In the genomic region with DNA sequence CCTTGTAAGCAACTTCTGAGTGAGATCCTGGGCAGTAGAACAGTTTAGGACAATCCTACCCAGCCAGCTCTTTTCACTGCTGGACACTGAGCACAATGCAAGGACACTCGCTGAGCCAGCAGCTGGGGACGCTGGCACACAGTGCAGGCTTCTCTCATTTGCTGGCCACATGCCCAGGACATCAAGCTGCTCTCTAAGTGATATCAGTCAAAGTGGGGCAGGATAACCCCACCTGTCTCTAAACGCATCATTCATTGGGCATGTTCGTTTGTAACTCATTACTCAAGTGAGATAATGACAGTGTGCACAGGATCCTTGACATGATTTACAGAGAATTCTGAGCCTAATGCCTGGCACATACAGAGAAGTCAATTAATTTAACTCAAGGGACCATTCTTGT, we compare ENCODE assay signal across 7 mouse cellular contexts.
DNase-seq lines count a peak whose midpoint lies in the region; ATAC-seq lines count a peak whose summit lies in the region.

No protein-coding gene starts in this region.

- ATAC-seq in heart, embryonic 15.5 days (replicated peaks; ENCODE audit: insufficient number of reproducible peaks, insufficient read depth, low FRiP score, low read depth): peak; percentile 77

- H3K27ac ChIP-seq in heart, embryonic 15.5 days: no peak overlapping the region

- H3K9me3 ChIP-seq in heart, embryonic 15.5 days (replicated peaks): no peaks in the 10 kb centered on the region

- H3K4me2 ChIP-seq in heart, embryonic 15.5 days: no peak overlapping the region

- H3K36me3 ChIP-seq in heart, embryonic 15.5 days: no peaks in the 10 kb centered on the region

- 22% methylated on average over 4 of the region's 4 CpGs for WGBS in heart, embryonic 15.5 days

- no peak overlapping the region for H3K9ac ChIP-seq in heart, embryonic 15.5 days

- H3K27me3 ChIP-seq in heart, embryonic 15.5 days: no peaks in the 10 kb centered on the region

- DNase-seq in 416B (ENCODE audit: low read depth): peak; percentile 68
- DNase-seq in MEL-GATA-1-ER (ENCODE audit: extremely low read depth, low read depth): peak; percentile 43
- DNase-seq in cerebellum, postnatal 36 days: peak; percentile 67 to 73
- peak; percentile 37 to 45 for DNase-seq in layer of hippocampus, postnatal 36 days
- peak; percentile 55 for DNase-seq in retina, postnatal 7 days (ENCODE audit: low read depth, low spot score)
- DNase-seq in MN1 (ENCODE audit: low spot score): no peak

- no peak overlapping the region for H3K4me3 ChIP-seq in heart, embryonic 15.5 days

- peaks cover 5% of the 10 kb centered on the region for H3K4me1 ChIP-seq in heart, embryonic 15.5 days (replicated peaks)
